Mouse (Mus musculus): ENCODE data around the gene Btbd18. TPM values are rescaled to one million over a fixed set of nuclear protein-coding genes. Genes with fewer than 3 reads are reported as not detected.

The Btbd18 gene
- polyA plus RNA-seq, 1 experiment from 2014 or later = 0.39 TPM

- peak; percentile 100 for ATAC-seq (ENCODE audit: insufficient read depth)
- peak within 1 kb of the TSS; percentile 76; the same call in 1 of the 2 replicates for H3K27ac ChIP-seq (ENCODE audit: low read depth)
- H3K4me2 ChIP-seq = peak within 1 kb of the TSS; percentile 70
- WGBS = under 1% methylated on average over 44 of the region's 44 CpGs
- H3K4me3 ChIP-seq (ENCODE audit: low read depth, low read length) = peak within 1 kb of the TSS; percentile 85
- H3K4me1 ChIP-seq (ENCODE audit: insufficient read depth) = peaks cover 6% of the 10 kb centered on the region; the same call in 1 of the 2 replicates
- H3K36me3 ChIP-seq (ENCODE audit: insufficient read depth) = peaks cover 48% of the 10 kb centered on the region
- TF ChIP-seq CTCF (IDR thresholded peaks at IDR 0.05; ENCODE audit: low read depth) = no peak
- H3K9ac ChIP-seq = peak within 1 kb of the TSS; percentile 79
- DNase-seq = peak; percentile 100
- no peaks in the 10 kb centered on the region for H3K9me3 ChIP-seq (ENCODE audit: low read depth, low read length)
- H3K27me3 ChIP-seq (ENCODE audit: insufficient read depth, low read length) = no peaks in the 10 kb centered on the region
These were observed 19.3 kb downstream of the Btbd18 start, which contains the start of the genes Gm28635 and Med19 for GRCm38 (mm10) chr2:84677968-84678880. Gm28635 (minus strand) TSS chr2:84678041. Med19 (plus strand) TSS chr2:84678402.

GRCm38 (mm10) chr2:84679016-84679415, 20.1 kb downstream of the Btbd18 start, which contains the start of gene Tmx2:
Tmx2 (minus strand) TSS chr2:84679140.
- H3K4me2 ChIP-seq = peak within 1 kb of the TSS; percentile 67
- TF ChIP-seq CTCF (IDR thresholded peaks at IDR 0.05; ENCODE audit: low read depth) = no peak
- H3K4me3 ChIP-seq (ENCODE audit: low read depth, low read length) = peak within 1 kb of the TSS; percentile 85
- ATAC-seq (ENCODE audit: insufficient read depth) (no peak), DNase-seq (no peak)
- H3K9ac ChIP-seq = peak within 1 kb of the TSS; percentile 79
- H3K4me1 ChIP-seq (ENCODE audit: insufficient read depth) = peaks cover 6% of the 10 kb centered on the region; the same call in 1 of the 2 replicates
- no peaks in the 10 kb centered on the region for H3K9me3 ChIP-seq (ENCODE audit: low read depth, low read length)
- 0 out of 2 replicates have a peak within 1 kb of the TSS, but pooled peaks have one; percentile 76 for H3K27ac ChIP-seq (ENCODE audit: low read depth)
- peaks cover 41% of the 10 kb centered on the region for H3K36me3 ChIP-seq (ENCODE audit: insufficient read depth)
- H3K27me3 ChIP-seq (ENCODE audit: insufficient read depth, low read length) = no peaks in the 10 kb centered on the region
- 12% methylated on average over 8 of the region's 8 CpGs for WGBS

GRCm38 (mm10) chr2:84682605-84683183, 23.8 kb downstream of the Btbd18 start:
- Histone ChIP-seq H3K4me1 (ENCODE audit: insufficient read depth) (no peaks in the 10 kb centered on the region), H3K9me3 (ENCODE audit: low read depth, low read length) (no peaks in the 10 kb centered on the region), H3K4me3 (ENCODE audit: low read depth, low read length) (no peak overlapping the region), H3K9ac (no peak overlapping the region), H3K36me3 (ENCODE audit: insufficient read depth) (peaks cover 50% of the 10 kb centered on the region), H3K27me3 (ENCODE audit: insufficient read depth, low read length) (no peaks in the 10 kb centered on the region), H3K27ac (ENCODE audit: low read depth) (no peak overlapping the region), H3K4me2 (no peak overlapping the region)
- ATAC-seq (ENCODE audit: insufficient read depth) = no peak
- no peak for TF ChIP-seq CTCF (IDR thresholded peaks at IDR 0.05; ENCODE audit: low read depth)
- DNase-seq = no peak
- WGBS = 71% methylated on average over 6 of the region's 6 CpGs

- TF ChIP-seq CTCF (IDR thresholded peaks at IDR 0.05; ENCODE audit: low read depth) = no peak
- H3K9ac ChIP-seq = no peak overlapping the region
- ATAC-seq (ENCODE audit: insufficient read depth) = no peak
- no peak overlapping the region for H3K4me3 ChIP-seq (ENCODE audit: low read depth, low read length)
- no peaks in the 10 kb centered on the region for H3K9me3 ChIP-seq (ENCODE audit: low read depth, low read length)
- no peak for DNase-seq
- peaks cover 87% of the 10 kb centered on the region for H3K36me3 ChIP-seq (ENCODE audit: insufficient read depth)
- no peak overlapping the region for H3K4me2 ChIP-seq
- H3K27ac ChIP-seq (ENCODE audit: low read depth) = no peak overlapping the region
- no peaks in the 10 kb centered on the region for H3K4me1 ChIP-seq (ENCODE audit: insufficient read depth)
- H3K27me3 ChIP-seq (ENCODE audit: insufficient read depth, low read length) = no peaks in the 10 kb centered on the region
- WGBS = 83% methylated on average over 2 of the region's 2 CpGs
These were observed 29.4 kb downstream of the Btbd18 start for GRCm38 (mm10) chr2:84688080-84688844.

GRCm38 (mm10) chr2:84690050-84690449, 31.2 kb downstream of the Btbd18 start:
- Histone ChIP-seq H3K9me3 (ENCODE audit: low read depth, low read length) (no peaks in the 10 kb centered on the region), H3K4me3 (ENCODE audit: low read depth, low read length) (no peak overlapping the region), H3K36me3 (ENCODE audit: insufficient read depth) (peaks cover 93% of the 10 kb centered on the region), H3K4me2 (no peak overlapping the region), H3K27me3 (ENCODE audit: insufficient read depth, low read length) (no peaks in the 10 kb centered on the region), H3K4me1 (ENCODE audit: insufficient read depth) (no peaks in the 10 kb centered on the region), H3K27ac (ENCODE audit: low read depth) (no peak overlapping the region), H3K9ac (no peak overlapping the region)
- no peak for DNase-seq
- 90% methylated on average over 12 of the region's 12 CpGs for WGBS
- no peak for TF ChIP-seq CTCF (IDR thresholded peaks at IDR 0.05; ENCODE audit: low read depth)
- no peak for ATAC-seq (ENCODE audit: insufficient read depth)

- 76% methylated on average over 5 of the region's 5 CpGs for WGBS
- DNase-seq (peak; percentile 80), ATAC-seq (ENCODE audit: insufficient read depth) (peak; percentile 76)
- H3K27ac ChIP-seq (ENCODE audit: low read depth) = no peak overlapping the region
- H3K27me3 ChIP-seq (ENCODE audit: insufficient read depth, low read length) = no peaks in the 10 kb centered on the region
- H3K36me3 ChIP-seq (ENCODE audit: insufficient read depth) = peaks cover 79% of the 10 kb centered on the region
- no peak overlapping the region for H3K4me2 ChIP-seq
- no peaks in the 10 kb centered on the region for H3K9me3 ChIP-seq (ENCODE audit: low read depth, low read length)
- H3K4me3 ChIP-seq (ENCODE audit: low read depth, low read length) = no peak overlapping the region
- TF ChIP-seq CTCF (IDR thresholded peaks at IDR 0.05; ENCODE audit: low read depth) = no peak
- no peak overlapping the region for H3K9ac ChIP-seq
- no peaks in the 10 kb centered on the region for H3K4me1 ChIP-seq (ENCODE audit: insufficient read depth)
These were observed 36.3 kb downstream of the Btbd18 start for GRCm38 (mm10) chr2:84695007-84695695.
